Mouse (Mus musculus): ENCODE results near the gene Rif1.

Rif1 gene

DNA sequence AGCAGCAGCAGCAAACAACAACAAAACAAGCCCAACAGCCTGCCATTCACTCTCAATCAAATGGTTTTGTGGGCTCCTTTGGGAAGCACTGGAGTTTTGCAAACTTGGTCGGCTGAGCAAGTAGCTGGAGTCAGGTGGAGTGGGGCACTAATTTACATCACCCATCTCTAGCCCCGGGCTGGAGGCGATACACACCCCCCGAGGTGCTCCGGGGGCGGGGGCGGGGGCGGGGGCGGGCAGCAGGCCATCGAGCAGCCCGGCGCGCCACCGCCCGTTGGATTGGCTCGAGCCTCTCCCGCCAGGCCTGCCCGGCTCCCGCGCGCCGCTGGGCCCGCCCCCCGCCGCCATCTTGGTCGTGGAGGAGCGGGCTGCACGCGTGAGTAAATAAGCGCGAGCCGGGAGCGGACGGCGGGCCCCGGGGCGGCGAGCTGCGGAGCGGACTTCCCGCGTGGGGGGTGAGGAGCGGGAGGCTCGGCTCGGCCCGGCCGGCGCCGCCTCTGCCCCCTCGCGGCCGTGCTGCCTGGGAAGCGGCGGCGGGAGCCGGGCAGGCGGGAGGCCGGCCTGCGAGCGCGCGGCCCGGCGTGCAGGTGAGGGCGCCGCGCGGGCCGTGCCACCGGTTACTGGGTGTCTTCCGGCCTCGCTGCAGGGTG is at the start of gene Rif1:
Gene Rif1, plus strand, starts transcription at position 342 of the 650 bp plus-strand sequence.
- peak; percentile 88 for DNase-seq (ENCODE audit: low read depth, low spot score)

DNA sequence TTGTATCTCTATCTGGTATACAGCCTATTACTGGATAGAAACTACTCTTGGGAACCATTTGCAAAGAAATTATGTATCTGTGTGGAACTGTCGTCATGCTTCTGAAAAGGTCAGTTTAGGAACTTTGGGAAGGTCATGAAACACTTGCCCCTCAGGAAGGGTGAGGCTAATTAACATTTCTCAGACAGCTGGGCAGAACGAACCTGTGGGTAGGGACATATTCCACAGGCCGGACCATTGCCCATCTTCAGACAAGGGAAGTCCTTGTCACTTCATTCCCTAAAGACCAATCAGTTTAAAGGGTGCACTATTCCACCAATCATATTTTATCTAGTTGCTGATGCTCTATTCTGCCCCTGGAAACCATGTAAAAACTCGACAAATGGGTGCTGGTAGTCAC is 45.6 kb upstream of the Rif1 start:
- no peak for DNase-seq (ENCODE audit: low read depth, low spot score)

DNA sequence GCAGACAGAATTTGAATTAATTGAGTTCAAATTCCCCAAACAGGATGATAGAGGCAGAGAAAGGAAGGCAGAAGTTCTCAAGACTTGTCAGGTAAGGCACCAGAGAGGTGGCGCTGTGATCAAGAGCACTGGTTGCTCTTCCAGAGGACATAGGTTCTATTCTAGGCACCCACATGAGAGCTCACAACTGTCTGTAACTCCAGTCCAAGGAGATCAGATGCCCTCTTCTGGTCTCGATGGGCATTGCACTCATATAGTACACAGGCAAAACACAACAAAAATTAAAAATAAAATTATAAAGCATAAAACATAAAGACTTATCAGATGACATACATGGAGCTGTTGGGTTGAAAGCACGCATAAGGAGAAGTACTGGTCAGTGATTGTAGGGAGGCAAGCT is 43.2 kb upstream of the Rif1 start:
- DNase-seq (ENCODE audit: low read depth, low spot score), result peak; percentile 27

DNA sequence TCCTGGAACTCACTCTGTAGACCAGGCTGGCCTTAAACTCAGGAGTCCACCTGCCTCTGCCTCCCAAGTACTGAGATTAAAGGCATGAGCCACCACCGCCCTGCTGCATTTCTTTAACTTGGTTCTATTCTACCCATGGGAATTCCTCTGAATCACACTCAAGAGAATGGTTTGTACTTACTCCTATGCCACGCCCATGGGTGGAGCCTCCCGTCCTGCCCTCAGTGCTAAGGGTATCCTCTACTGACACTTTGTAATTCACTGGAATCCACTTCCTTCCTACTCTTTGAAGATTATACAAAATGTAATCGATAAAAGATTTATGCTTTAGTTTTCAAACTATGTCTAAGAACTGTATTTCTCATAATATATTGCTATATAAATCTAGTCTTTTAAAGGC is 41.1 kb upstream of the Rif1 start:
- DNase-seq (ENCODE audit: low read depth, low spot score), result peak; percentile 21

DNA sequence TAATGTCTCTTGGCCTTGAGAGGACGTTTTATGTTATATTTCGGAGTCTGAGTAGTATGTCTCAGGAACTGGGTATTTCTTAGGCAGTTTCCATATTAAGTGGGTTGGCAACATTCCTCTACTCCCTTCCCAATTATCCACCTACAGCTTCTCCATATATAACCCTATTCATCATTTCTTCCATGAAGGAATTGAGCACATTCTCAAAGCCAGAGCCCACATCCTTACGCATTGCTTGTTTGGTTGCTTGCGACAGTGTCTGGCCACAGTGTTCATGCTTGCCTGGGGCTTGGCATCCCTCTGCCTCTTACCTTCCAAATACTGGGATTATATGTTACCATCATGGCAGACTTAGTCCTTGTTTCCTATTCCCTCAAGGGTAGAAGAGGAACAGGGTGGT is 38.0 kb upstream of the Rif1 start:
- DNase-seq (ENCODE audit: low read depth, low spot score), result no peak

DNA sequence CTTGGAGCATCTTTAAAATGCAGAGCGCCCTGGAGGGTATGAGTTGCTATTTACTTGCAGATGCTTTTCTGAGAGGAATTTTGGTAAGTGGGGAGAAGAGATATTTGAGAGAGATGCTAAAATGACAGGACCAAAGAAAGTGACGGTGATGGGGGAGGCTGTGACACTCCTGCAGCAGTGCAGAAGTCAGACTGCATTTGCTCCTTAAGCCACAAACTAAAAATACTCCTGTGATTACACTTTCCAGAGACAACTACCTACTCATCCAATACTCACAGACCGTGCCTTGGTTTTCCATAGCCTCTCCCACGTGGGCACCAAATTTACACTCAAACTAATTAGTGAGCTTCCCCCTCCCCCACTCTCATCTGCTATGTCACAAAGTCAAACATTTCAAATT is 37.5 kb upstream of the Rif1 start:
- DNase-seq (ENCODE audit: low read depth, low spot score), result no peak

DNA sequence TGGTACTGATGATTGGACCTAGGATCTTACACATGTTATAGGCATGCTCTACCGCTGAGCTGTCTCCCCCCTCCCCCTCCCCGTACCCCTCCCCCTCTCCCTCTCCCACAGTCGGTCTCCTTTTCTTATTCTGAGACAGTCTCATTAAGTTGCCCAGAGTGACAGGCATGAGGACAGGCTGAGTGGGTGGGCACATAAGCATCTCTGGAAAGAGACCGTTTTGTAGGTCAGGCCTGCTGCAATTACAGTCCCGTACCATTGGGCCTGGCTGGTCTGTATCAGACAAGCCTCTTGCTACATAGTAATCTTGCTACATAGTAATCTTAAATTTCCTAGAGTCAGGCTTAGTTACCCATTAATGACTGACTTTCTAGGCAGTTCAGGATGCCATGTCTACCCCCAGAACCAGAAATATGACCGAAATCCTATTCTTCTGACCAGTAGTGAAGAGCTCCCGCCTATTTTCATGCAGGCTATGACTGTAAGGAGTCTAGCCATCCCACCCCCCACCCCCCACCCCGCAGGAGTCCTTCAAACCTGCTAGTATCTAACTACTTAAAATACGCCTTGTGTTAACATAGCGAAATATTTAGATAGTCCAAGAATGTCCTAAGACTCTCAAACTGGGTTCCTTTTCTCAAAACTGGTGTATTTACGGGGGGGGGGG is 35.6 kb upstream of the Rif1 start:
- no peak for DNase-seq (ENCODE audit: low read depth, low spot score)

DNA sequence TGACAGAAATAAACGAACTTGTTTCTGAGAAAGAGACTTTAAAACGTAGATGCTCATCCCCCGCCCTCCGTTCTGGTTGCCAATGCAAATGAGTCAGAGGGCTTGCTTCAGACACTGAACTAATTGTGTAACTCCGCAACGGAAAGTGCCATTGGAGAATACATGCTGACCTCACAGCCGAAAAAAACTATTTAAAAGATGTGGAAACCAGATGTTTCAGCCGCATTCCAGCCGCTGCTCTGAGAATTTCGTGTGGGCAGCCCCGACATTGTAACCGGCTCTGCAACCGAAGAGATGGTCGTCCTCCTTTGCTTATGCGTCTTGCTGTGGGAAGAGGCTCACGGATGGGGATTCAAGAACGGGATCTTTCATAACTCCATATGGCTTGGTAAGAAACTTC is 34.8 kb upstream of the Rif1 start, which contains the start of gene Tnfaip6:
Gene Tnfaip6, plus strand, starts transcription at position 128 of the 400 bp plus-strand sequence.
- no peak for DNase-seq (ENCODE audit: low read depth, low spot score)

DNA sequence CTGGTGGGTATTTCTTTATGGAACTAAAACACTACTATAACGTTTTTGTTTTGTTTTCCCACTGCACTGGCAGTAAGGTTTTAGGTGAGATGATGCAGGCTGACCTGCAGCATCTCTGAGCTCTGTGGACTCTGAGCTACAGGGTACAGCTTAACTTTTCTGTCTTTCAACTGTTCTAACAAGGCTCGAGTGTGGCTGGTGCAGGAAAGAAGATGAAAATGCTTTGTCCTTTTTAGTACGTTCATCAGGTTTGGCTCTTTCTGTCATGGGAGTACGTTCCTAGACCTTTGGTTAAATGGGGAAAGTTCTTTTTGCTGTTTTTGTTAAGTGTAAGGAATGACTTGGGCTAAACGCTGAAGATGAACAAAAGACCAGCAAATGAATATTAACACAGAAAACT is 34.1 kb upstream of the Rif1 start:
- DNase-seq (ENCODE audit: low read depth, low spot score), result no peak

DNA sequence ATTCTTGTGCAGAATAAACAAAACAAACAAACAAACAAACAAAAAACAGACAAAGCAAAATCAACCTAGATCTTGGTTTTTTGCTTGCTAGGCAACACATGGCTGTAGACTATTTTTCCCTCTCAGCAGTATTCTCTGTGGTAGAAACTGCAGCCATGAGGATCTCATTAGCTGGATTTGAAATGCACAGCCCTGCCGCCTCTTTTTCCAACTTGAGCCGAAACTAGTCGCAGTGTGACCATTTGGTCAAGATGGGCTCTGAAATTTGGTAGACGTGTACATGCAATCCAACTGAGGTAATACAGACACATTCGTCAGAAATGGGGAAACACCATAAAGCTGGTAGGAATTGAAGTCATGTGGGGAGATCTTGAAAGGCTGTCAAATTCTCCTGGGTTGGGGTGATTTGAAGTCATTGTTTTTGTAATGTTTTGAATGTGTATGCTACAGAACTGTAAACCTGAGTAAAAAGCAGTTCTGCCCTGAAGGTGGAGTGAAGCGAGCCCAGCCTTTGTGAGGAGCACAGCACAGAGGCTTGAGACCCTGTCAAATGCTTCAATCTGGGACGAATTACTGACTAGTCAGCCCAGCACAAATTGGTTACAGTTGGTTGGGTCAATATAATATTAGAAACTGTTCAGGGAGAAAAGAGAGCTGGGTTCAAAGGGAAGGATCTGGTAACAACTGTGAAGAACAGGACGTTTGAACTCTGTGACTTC is 33.4 kb upstream of the Rif1 start:
- DNase-seq (ENCODE audit: low read depth, low spot score), result no peak

DNA sequence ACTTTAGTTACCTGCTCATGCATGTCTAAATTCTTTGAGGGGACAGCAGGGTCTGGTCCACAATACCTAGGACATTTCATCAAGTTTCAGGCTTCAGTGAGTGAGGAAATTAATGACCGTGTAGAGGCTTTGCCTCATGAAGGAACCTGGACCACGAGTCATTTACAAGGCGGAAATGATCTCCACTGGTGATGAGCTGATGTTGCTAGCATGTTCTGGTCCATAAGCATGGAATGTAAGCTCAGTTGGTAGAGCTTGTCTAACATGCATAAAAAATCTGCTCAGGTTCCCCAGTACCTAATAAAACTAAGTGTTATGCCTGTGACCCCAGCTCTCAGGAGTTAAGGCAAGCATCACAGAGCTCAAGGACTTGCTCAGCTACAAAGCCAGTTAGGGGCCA is 30.5 kb upstream of the Rif1 start:
- no peak for DNase-seq (ENCODE audit: low read depth, low spot score)

DNA sequence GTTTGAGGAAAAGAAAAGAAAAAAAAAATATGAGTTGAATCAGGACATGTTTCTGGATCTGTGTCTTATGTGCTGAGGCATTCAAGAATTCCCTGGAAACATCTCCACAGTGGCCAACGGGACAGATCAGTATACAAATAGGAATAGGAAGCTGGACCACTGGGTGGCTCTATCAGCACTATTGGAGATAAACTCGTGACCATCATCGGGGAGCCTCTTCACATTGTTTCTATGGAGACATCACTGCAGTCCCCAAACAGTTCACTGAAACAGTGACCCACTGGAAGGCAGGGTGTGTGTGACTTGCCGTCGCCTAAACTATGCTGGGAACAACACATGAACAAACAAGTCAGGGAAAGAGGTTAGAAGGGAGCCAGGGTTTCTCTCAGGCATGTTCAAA is 29.9 kb upstream of the Rif1 start:
- DNase-seq (ENCODE audit: low read depth, low spot score), result no peak

DNA sequence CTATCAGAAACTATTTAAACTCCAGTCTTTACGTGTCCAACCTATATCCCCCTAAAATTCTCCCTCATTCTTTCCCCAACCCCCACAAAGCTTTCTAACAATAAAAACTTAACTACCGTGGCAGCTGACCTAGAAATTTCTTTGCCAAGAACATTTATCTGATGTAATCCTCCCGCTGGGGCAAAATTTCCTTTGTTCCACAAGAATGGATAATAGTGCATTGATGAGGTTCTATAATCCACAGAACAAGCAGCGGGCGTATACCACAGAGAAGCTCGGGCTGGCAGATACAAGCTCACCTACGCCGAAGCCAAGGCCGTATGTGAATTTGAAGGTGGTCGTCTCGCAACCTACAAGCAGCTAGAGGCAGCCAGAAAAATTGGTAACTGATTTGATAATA is 29.1 kb upstream of the Rif1 start:
- DNase-seq (ENCODE audit: low read depth, low spot score), result no peak

DNA sequence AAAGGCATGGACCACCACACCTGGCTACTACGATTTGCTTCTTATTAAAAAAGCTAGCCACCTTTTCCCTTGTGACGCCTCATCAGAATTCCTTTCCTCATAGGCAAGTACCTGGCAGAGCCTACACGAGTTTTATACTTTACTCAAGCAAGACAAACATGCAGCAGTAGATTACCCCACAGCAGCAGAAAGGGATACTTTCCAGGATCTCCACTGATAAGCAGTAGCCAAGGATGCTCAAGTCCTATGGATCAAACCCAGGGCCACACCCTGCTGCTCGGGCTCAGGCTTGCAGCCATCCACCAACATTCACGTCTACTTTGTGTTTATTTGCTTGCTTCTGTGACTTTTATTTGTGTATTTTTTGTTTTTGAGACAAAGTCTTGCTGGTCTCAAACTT is 26.6 kb upstream of the Rif1 start:
- no peak for DNase-seq (ENCODE audit: low read depth, low spot score)

DNA sequence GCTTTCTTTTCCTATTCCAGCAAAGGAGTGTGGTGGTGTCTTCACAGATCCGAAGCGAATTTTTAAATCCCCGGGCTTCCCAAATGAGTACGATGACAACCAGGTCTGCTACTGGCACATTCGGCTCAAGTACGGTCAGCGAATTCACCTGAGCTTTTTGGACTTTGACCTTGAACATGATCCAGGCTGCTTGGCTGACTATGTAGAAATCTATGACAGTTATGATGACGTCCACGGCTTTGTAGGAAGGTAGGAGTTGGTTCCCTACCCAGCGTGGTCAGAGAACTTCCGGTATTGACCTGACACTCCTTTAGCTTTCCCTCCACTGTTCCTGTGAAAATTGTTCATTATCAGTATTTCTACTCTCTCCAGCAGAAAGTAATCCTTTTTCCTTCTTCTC is 21.8 kb upstream of the Rif1 start:
- DNase-seq (ENCODE audit: low read depth, low spot score), result no peak

DNA sequence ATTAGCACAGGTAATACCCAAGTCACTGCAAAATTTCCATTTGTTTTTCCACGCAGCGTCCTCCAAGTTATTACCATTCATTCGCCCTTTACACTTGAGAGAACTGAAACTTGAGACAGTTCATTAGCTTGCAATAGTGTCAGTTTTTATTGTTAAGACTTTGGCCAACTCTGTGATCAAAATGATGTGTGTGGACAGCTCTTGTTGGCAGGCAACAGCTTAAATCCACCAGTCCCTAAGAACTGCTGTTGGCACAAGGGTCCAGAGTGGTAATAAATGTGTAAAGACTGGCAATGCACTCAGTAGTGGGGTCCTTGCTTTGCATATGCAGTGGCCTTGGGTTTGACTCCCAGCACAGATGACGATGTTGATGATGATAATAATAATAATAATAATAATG is 20.3 kb upstream of the Rif1 start:
- no peak for DNase-seq (ENCODE audit: low read depth, low spot score)

DNA sequence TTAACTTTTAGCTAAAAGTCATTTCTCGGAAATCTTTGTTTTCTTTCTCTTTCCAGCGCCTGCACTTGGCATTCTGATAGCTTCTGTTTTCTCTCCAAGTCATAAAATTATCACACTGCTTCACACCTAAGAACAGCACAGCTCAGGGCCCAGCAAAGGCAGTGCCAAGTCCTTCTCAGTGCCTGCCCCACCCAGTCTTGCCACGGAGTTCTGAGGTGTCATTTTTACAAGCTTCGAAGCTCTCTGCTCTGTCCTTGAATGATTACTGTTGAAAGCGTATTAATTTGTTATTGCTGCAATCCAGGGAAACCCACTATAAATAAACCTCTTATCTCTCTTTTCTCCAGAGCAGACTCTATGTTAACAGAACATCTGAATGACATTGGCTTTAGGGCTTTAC is 19.1 kb upstream of the Rif1 start:
- no peak for DNase-seq (ENCODE audit: low read depth, low spot score)

DNA sequence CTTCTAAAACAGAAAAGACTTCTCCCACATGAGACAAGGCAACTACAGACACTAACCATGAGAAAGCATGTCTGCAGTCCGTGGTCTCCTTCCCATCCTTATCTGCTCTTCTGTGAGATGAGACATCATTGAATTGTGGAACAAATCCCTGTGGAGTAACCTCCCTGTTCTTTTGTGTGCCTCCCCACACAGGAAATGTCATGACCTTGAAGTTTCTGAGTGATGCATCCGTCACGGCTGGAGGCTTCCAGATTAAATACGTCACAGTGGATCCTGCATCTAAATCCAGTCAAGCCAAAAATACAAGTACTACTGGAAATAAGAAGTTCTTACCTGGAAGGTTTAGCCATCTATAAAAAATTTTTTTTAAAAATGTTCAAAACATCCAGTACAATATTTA is 17.0 kb upstream of the Rif1 start:
- no peak for DNase-seq (ENCODE audit: low read depth, low spot score)

DNA sequence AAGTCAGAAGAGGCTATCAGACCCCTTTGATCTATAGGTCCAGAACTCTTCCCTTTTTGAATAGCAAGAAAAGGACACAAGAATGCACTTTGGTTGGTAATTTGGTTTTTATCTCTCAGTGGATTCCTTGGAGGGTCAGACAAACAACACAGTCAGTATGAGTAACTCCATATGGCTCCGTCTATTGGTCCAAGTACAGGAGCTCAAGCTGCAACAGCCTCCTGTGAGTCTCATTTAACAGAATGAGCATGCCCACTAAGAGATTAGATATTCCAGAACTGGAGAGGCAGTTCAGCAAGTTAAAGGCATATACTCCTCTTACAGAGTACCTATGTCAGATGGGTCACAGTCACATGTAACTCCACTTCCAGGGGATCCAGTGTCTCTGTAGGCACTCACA is 15.5 kb upstream of the Rif1 start:
- DNase-seq (ENCODE audit: low read depth, low spot score), result no peak

DNA sequence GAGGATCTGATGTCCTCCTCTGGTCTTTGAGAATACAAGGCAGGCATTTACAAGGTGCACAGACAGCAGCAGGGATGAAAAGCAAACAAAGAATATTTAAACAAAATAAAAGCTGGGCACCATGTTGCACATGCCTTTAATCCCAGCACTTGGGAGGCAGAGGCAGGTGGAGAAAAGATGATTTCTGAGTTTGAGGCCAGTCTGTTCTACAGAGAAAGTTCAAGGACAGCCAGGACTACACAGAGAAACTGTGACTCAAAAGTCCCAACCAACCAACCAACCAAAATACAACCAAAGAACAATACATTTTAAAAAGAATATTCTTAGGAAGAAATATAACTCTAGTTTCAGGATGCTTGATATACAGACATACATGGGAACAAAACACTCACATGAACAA is 15.0 kb upstream of the Rif1 start:
- DNase-seq (ENCODE audit: low read depth, low spot score), result no peak

DNA sequence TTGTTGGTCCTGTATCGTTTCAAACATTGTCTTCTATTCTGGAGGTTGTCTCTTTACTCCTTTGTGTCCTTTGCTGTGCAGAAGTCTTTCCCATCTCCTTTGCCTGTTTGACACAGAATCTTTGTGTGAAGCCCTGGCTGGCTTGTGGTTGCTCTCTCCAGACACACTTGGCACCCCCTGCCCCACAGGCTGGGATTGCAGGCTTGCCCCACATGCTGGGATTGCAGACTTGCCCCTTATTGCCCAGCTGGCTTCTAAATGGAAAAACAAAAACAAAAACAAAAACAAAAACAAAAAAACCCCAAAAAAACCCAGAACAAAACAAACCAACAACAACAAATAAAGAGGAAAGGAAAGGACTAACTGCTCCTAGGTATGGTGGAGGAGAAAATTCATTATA is 4.0 kb upstream of the Rif1 start:
- DNase-seq (ENCODE audit: low read depth, low spot score), result no peak

DNA sequence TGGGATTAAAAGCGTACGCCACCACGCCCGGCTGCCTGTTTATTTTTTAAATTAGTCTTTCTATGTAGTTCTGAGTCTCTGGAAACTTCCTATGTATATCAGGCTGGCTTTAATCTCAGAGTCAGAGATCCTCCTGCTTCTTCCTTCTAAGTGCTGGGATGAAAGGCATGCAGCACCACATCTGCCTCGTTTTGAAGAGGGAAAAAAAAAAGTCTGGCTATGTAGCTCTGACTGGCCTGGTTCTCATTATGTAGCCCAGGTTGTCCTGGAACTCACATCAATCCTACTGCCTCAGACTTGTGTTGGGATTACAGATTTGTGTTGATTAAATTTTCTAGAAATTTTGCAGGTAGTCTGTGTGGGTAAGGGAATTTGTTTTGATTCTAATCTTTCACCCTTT is 1.8 kb upstream of the Rif1 start:
- DNase-seq (ENCODE audit: low read depth, low spot score), result no peak

Measured in A20 (cell line).